Mouse (Mus musculus): Measurements from ENCODE around the gene Cdk2ap2. TPM values are rescaled to one million over a fixed set of nuclear protein-coding genes. Genes with fewer than 3 reads are reported as not detected.

The Cdk2ap2 gene
- total and polyA plus RNA-seq, 2 experiments from 2014 or later: 37.4 to 60.5 TPM

GRCm38 (mm10) chr19:4052516-4053030 is 44.4 kb upstream of the Cdk2ap2 start:
- no peak overlapping the region for H3K4me3 ChIP-seq (ENCODE audit: low read depth, low read length)
- WGBS: 56% methylated on average over 5 of the region's 5 CpGs

DNA sequence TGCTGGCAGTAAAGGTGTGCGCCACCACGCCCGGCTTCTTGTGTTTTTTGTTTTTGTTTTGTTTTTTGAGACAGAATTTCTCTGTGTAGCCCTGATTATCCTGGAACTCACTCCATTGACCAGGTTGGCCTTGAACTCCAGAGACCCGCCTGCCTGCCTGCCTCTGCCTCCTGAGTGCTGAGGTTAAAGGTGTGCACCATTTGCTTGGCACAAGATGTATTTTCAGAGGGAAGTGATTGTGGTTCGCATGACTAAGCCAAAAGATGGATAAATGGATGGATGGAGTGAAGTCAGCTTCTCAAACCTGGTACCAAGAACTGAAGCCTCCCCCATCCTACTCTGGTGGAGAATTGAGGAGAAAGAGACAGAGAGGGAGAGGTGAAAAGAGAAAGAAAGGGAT is 42.4 kb upstream of the Cdk2ap2 start:
- DNase-seq (ENCODE audit: low spot score) (no peak), ATAC-seq (ENCODE audit: low FRiP score) (no peak)
- Histone ChIP-seq H3K9me3 (ENCODE audit: low read length) (no peaks in the 10 kb centered on the region), H3K4me1 (ENCODE audit: insufficient read depth, low read length) (no peaks in the 10 kb centered on the region), H3K27ac (ENCODE audit: low read depth, low read length) (no peak overlapping the region), H3K9ac (replicated peaks; ENCODE audit: low read length, poor library complexity, severe bottlenecking) (no peak overlapping the region), H3K36me3 (ENCODE audit: insufficient read depth, low read length) (no peaks in the 10 kb centered on the region), H3K27me3 (ENCODE audit: insufficient read depth, low read length) (no peaks in the 10 kb centered on the region), H3K4me3 (ENCODE audit: low read depth, low read length) (no peak overlapping the region), H3K4me2 (ENCODE audit: low read depth, low read length, poor library complexity, severe bottlenecking) (no peak overlapping the region)
- TF ChIP-seq CTCF (IDR thresholded peaks at IDR 0.05): no peak
- 88% methylated on average over 5 of the region's 5 CpGs for WGBS

More at GRCm38 (mm10) chr19:4052516-4053030, 44.4 kb upstream of the Cdk2ap2 start:
- DNase-seq (ENCODE audit: low spot score) (no peak), ATAC-seq (ENCODE audit: low FRiP score) (no peak)
- Histone ChIP-seq H3K27ac (ENCODE audit: low read depth, low read length) (no peak overlapping the region), H3K4me1 (ENCODE audit: insufficient read depth, low read length) (no peaks in the 10 kb centered on the region), H3K9ac (replicated peaks; ENCODE audit: low read length, poor library complexity, severe bottlenecking) (no peak overlapping the region), H3K36me3 (ENCODE audit: insufficient read depth, low read length) (no peaks in the 10 kb centered on the region), H3K27me3 (ENCODE audit: insufficient read depth, low read length) (no peaks in the 10 kb centered on the region), H3K9me3 (ENCODE audit: low read length) (no peaks in the 10 kb centered on the region), H3K4me2 (ENCODE audit: low read depth, low read length, poor library complexity, severe bottlenecking) (no peak overlapping the region)
- no peak for TF ChIP-seq CTCF (IDR thresholded peaks at IDR 0.05)

DNA sequence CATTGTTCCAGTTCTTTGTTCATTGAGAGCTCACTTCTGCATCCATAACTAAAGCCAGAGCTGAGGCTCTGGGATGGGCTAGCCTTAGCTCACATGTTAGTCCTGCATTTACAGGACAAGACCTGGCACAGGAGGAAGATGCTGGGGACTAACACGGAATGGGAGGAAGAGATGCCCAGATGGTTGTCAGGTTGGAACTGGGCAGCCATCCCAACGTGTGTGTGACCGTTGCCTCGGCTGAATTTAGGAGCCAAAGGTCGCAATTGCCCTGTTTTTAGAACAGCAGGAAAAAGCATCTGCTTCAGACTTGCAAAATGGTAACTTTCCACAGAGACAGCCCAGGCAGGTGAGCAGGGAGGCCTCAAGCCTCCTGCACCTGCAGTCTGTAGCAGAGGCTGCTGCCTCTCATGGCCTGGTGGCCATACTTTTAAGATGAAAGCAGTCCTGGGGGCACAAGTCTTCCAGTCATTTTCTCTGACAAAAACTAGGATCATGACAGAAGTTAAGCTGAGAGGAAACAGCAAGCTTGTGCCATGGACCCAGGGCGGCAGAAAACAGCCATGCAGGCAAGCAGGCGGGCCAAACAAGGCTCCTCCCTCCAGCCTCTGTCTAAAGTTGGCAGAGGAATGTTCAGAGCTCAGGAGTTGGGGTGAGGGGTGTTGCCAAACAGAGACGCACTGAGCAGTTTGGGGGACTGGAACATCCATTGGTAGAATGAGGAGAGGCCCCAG is 41.6 kb upstream of the Cdk2ap2 start:
- H3K9ac ChIP-seq (replicated peaks; ENCODE audit: low read length, poor library complexity, severe bottlenecking): no peak overlapping the region
- DNase-seq (ENCODE audit: low spot score) (no peak), ATAC-seq (ENCODE audit: low FRiP score) (no peak)
- no peaks in the 10 kb centered on the region for H3K36me3 ChIP-seq (ENCODE audit: insufficient read depth, low read length)
- no peak overlapping the region for H3K4me3 ChIP-seq (ENCODE audit: low read depth, low read length)
- no peak for TF ChIP-seq CTCF (IDR thresholded peaks at IDR 0.05)
- WGBS: 71% methylated on average over 8 of the region's 8 CpGs
- no peak overlapping the region for H3K27ac ChIP-seq (ENCODE audit: low read depth, low read length)
- no peaks in the 10 kb centered on the region for H3K27me3 ChIP-seq (ENCODE audit: insufficient read depth, low read length)
- no peaks in the 10 kb centered on the region for H3K9me3 ChIP-seq (ENCODE audit: low read length)
- H3K4me1 ChIP-seq (ENCODE audit: insufficient read depth, low read length): no peaks in the 10 kb centered on the region
- H3K4me2 ChIP-seq (ENCODE audit: low read depth, low read length, poor library complexity, severe bottlenecking): no peak overlapping the region

DNA sequence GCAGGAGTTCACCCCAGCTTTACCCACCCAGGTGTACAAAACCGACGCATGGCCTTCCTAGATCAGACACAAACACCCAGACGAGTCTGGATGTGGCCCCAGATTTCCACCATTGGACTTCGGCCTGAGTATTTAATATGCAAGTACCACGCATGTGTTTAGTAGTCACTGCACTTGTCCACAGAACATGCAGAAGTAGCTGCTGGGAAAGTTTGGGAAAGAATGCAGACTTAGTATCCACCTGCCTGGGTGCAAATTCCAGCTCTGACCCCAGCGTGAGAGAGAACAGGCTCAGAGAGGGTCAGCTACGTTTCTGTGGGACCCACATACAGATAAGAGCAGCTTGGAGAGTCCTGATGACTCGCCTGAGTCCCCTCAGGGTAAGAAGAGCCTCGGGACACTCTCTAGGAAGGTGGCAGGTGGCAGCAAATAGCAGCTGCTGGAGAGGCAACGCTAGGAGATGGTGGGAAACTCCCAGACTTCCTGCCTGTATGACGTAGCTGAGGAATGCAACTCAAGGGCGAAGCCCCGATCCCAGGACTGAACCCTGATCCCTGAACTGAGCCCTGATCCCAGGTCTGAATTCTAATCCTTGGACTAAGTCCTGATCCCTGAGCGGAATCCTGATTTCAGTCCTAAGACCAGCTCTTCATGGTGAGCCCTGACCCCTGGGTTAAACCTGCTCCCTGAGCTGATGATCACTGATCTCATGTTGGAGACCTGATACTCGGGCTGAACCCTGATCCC is 40.9 kb upstream of the Cdk2ap2 start:
- 63% methylated on average over 15 of the region's 15 CpGs for WGBS
- Histone ChIP-seq H3K9me3 (ENCODE audit: low read length) (no peaks in the 10 kb centered on the region), H3K9ac (replicated peaks; ENCODE audit: low read length, poor library complexity, severe bottlenecking) (no peak overlapping the region), H3K36me3 (ENCODE audit: insufficient read depth, low read length) (no peaks in the 10 kb centered on the region), H3K27ac (ENCODE audit: low read depth, low read length) (no peak overlapping the region), H3K4me2 (ENCODE audit: low read depth, low read length, poor library complexity, severe bottlenecking) (no peak overlapping the region), H3K4me1 (ENCODE audit: insufficient read depth, low read length) (no peaks in the 10 kb centered on the region), H3K27me3 (ENCODE audit: insufficient read depth, low read length) (no peaks in the 10 kb centered on the region), H3K4me3 (ENCODE audit: low read depth, low read length) (no peak overlapping the region)
- ATAC-seq (ENCODE audit: low FRiP score) (no peak), DNase-seq (ENCODE audit: low spot score) (no peak)
- no peak for TF ChIP-seq CTCF (IDR thresholded peaks at IDR 0.05)

DNA sequence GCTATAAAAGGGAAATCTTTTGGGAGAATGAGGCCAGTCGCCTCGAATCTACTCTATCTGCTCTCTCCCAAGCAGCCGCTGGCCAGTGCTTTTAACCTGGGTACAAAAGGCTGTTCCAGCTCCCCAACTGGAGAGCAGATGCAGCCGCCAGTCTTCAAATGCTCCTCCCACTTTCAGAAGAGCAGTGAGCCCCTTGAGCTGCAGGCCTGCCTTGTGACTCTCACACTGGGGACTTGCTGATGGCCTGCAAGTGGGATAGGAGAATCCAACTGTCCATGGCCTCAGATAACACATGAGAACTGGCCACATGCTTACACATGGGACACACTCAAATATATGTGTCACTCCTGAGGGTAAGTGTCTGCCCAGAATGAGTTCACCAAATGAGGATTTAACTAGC is 40.3 kb upstream of the Cdk2ap2 start:
- DNase-seq (ENCODE audit: low spot score) (no peak), ATAC-seq (ENCODE audit: low FRiP score) (no peak)
- Histone ChIP-seq H3K27me3 (ENCODE audit: insufficient read depth, low read length) (no peaks in the 10 kb centered on the region), H3K36me3 (ENCODE audit: insufficient read depth, low read length) (no peaks in the 10 kb centered on the region), H3K9ac (replicated peaks; ENCODE audit: low read length, poor library complexity, severe bottlenecking) (no peak overlapping the region), H3K4me3 (ENCODE audit: low read depth, low read length) (no peak overlapping the region), H3K4me1 (ENCODE audit: insufficient read depth, low read length) (no peaks in the 10 kb centered on the region), H3K27ac (ENCODE audit: low read depth, low read length) (no peak overlapping the region), H3K9me3 (ENCODE audit: low read length) (no peaks in the 10 kb centered on the region), H3K4me2 (ENCODE audit: low read depth, low read length, poor library complexity, severe bottlenecking) (no peak overlapping the region)
- TF ChIP-seq CTCF (IDR thresholded peaks at IDR 0.05): no peak
- 44% methylated on average over 4 of the region's 4 CpGs for WGBS

GRCm38 (mm10) chr19:4057389-4057788 is 39.6 kb upstream of the Cdk2ap2 start:
- H3K36me3 ChIP-seq (ENCODE audit: insufficient read depth, low read length): no peaks in the 10 kb centered on the region
- no peak overlapping the region for H3K27ac ChIP-seq (ENCODE audit: low read depth, low read length)
- H3K4me3 ChIP-seq (ENCODE audit: low read depth, low read length): no peak overlapping the region
- no peaks in the 10 kb centered on the region for H3K4me1 ChIP-seq (ENCODE audit: insufficient read depth, low read length)
- no peak overlapping the region for H3K9ac ChIP-seq (replicated peaks; ENCODE audit: low read length, poor library complexity, severe bottlenecking)
- no peak overlapping the region for H3K4me2 ChIP-seq (ENCODE audit: low read depth, low read length, poor library complexity, severe bottlenecking)
- no peak for DNase-seq (ENCODE audit: low spot score)
- no peaks in the 10 kb centered on the region for H3K27me3 ChIP-seq (ENCODE audit: insufficient read depth, low read length)
- no peaks in the 10 kb centered on the region for H3K9me3 ChIP-seq (ENCODE audit: low read length)
- 85% methylated on average over 13 of the region's 13 CpGs for WGBS
- no peak for TF ChIP-seq CTCF (IDR thresholded peaks at IDR 0.05)
- no peak for ATAC-seq (ENCODE audit: low FRiP score)

All from midbrain, postnatal 0 days (tissue).